ENCODE assay signal across 8 mouse cellular contexts in genomic region chr3:116252255-116253040, GRCm38 (mm10). TPM values are rescaled to one million over a fixed set of nuclear protein-coding genes. Genes with fewer than 3 reads are reported as not detected.
DNase-seq lines count a peak whose midpoint lies in the region; ATAC-seq and TF ChIP-seq lines count a peak whose summit lies in the region.

No protein-coding gene starts in this region.

- TF ChIP-seq EP300 in heart, adult 2 months (IDR thresholded peaks at IDR 0.05; ENCODE audit: insufficient read depth, low read depth, low read length): no peak

- H3K36me3 ChIP-seq in heart, adult 2 months (ENCODE audit: control insufficient read depth, insufficient read depth, low read length): no peaks in the 10 kb centered on the region
- no peaks in the 10 kb centered on the region for H3K36me3 ChIP-seq in forebrain, embryonic 14.5 days (ENCODE audit: control insufficient read depth, insufficient read depth, low read length)
- H3K36me3 ChIP-seq in hindbrain, embryonic 13.5 days: no peaks in the 10 kb centered on the region
- H3K36me3 ChIP-seq in liver, embryonic 11.5 days (ENCODE audit: control insufficient read depth, insufficient read depth, low read length): no peaks in the 10 kb centered on the region
- no peaks in the 10 kb centered on the region for H3K36me3 ChIP-seq in neural tube, embryonic 11.5 days (ENCODE audit: control insufficient read depth, insufficient read depth, low read length)

- ATAC-seq in forebrain, embryonic 14.5 days: peak; percentile 45
- ATAC-seq in hindbrain, embryonic 13.5 days (ENCODE audit: low FRiP score): peak; percentile 71
- ATAC-seq in liver, embryonic 11.5 days (replicated peaks; ENCODE audit: low FRiP score): peak; percentile 43
- ATAC-seq in neural tube, embryonic 11.5 days (ENCODE audit: insufficient read depth, low FRiP score, low TSS enrichment): peak; percentile 48
- ATAC-seq in inflammation-experienced regulatory T-cells, adult 6 months: no peak

- 0 out of 2 replicates have a peak, but pooled peaks cover 3% of the 10 kb centered on the region for H3K4me1 ChIP-seq in heart, adult 2 months (ENCODE audit: control insufficient read depth, insufficient read depth, low read length)
- peaks cover 8% of the 10 kb centered on the region; the same call in 1 of the 2 replicates for H3K4me1 ChIP-seq in forebrain, embryonic 14.5 days (ENCODE audit: control insufficient read depth, insufficient read depth, low read length)
- H3K4me1 ChIP-seq in hindbrain, embryonic 13.5 days (replicated peaks): peaks cover 28% of the 10 kb centered on the region
- peaks cover 10% of the 10 kb centered on the region; the same call in 1 of the 2 replicates for H3K4me1 ChIP-seq in liver, embryonic 11.5 days (replicated peaks; ENCODE audit: control insufficient read depth, insufficient read depth, low read length)
- peaks cover 8% of the 10 kb centered on the region for H3K4me1 ChIP-seq in neural tube, embryonic 11.5 days (ENCODE audit: control insufficient read depth, insufficient read depth, low read length)

- H3K79me2 ChIP-seq in heart, adult 2 months (replicated peaks; ENCODE audit: control insufficient read depth, insufficient read depth, low read length): no peaks in the 10 kb centered on the region

- H3K4me2 ChIP-seq in forebrain, embryonic 14.5 days (ENCODE audit: low read length): peak overlapping the region; percentile 100
- peak overlapping the region; percentile 99 for H3K4me2 ChIP-seq in hindbrain, embryonic 13.5 days
- H3K4me2 ChIP-seq in liver, embryonic 11.5 days: peak overlapping the region; percentile 85
- H3K4me2 ChIP-seq in neural tube, embryonic 11.5 days (ENCODE audit: low read depth): peak overlapping the region; percentile 98

- intact Hi-C loops in heart, adult 2 months (cut with DNase I): loop anchor here (5.0 kb wide), 1 partner anchor 170 kb away; no protein-coding TSS in a partner anchor

- peaks cover 16% of the 10 kb centered on the region for H3K27me3 ChIP-seq in heart, adult 2 months (ENCODE audit: control insufficient read depth, insufficient read depth, low read length)
- H3K27me3 ChIP-seq in forebrain, embryonic 14.5 days (replicated peaks; ENCODE audit: control insufficient read depth, insufficient read depth, low read length): peaks cover 26% of the 10 kb centered on the region
- H3K27me3 ChIP-seq in hindbrain, embryonic 13.5 days: peaks cover 51% of the 10 kb centered on the region
- peaks cover 51% of the 10 kb centered on the region for H3K27me3 ChIP-seq in liver, embryonic 11.5 days (replicated peaks; ENCODE audit: control insufficient read depth, insufficient read depth, low read length)
- H3K27me3 ChIP-seq in neural tube, embryonic 11.5 days (ENCODE audit: control insufficient read depth, insufficient read depth, low read length): peaks cover 28% of the 10 kb centered on the region

- H3K4me3 ChIP-seq in heart, adult 2 months: peak overlapping the region; percentile 57
- H3K4me3 ChIP-seq in forebrain, embryonic 14.5 days (ENCODE audit: low read depth, low read length): peak overlapping the region; percentile 57
- H3K4me3 ChIP-seq in hindbrain, embryonic 13.5 days: peak overlapping the region; percentile 63
- peak overlapping the region; percentile 51 for H3K4me3 ChIP-seq in liver, embryonic 11.5 days (ENCODE audit: low read depth, low read length)
- peak overlapping the region; percentile 53 for H3K4me3 ChIP-seq in neural tube, embryonic 11.5 days (ENCODE audit: low read depth, low read length)

- H3K27ac ChIP-seq in heart, adult 2 months: no peak overlapping the region
- peak overlapping the region; percentile 22; the same call in 1 of the 2 replicates for H3K27ac ChIP-seq in forebrain, embryonic 14.5 days (ENCODE audit: low read depth, low read length)
- peak overlapping the region; percentile 77 for H3K27ac ChIP-seq in hindbrain, embryonic 13.5 days
- no peak overlapping the region for H3K27ac ChIP-seq in liver, embryonic 11.5 days (ENCODE audit: low read depth, low read length)
- H3K27ac ChIP-seq in neural tube, embryonic 11.5 days (ENCODE audit: low read depth, low read length): no peak overlapping the region

- H3K9me3 ChIP-seq in forebrain, embryonic 14.5 days (replicated peaks; ENCODE audit: control insufficient read depth, low read length): no peaks in the 10 kb centered on the region
- H3K9me3 ChIP-seq in hindbrain, embryonic 13.5 days: no peaks in the 10 kb centered on the region
- H3K9me3 ChIP-seq in liver, embryonic 11.5 days (ENCODE audit: control insufficient read depth, low read length): no peaks in the 10 kb centered on the region
- H3K9me3 ChIP-seq in neural tube, embryonic 11.5 days (ENCODE audit: control insufficient read depth, low read length): no peaks in the 10 kb centered on the region

- WGBS in heart, adult 2 months: 1% methylated on average over 48 of the region's 48 CpGs
- under 1% methylated on average over 48 of the region's 48 CpGs for WGBS in forebrain, embryonic 14.5 days
- WGBS in hindbrain, embryonic 13.5 days: under 1% methylated on average over 48 of the region's 48 CpGs
- WGBS in liver, embryonic 11.5 days: 2% methylated on average over 48 of the region's 48 CpGs
- whole genome bisulfite sequencing in neural tube, embryonic 11.5 days: under 1% methylated on average over 48 of the region's 48 CpGs

- TF ChIP-seq CTCF in heart, adult 2 months (IDR thresholded peaks at IDR 0.05): peak; percentile 39

- peak overlapping the region; percentile 30 for H3K9ac ChIP-seq in heart, adult 2 months (ENCODE audit: low read depth, low read length)
- peak overlapping the region; percentile 66 for H3K9ac ChIP-seq in forebrain, embryonic 14.5 days (ENCODE audit: low read length)
- H3K9ac ChIP-seq in hindbrain, embryonic 13.5 days: peak overlapping the region; percentile 77
- no peak overlapping the region for H3K9ac ChIP-seq in liver, embryonic 11.5 days (ENCODE audit: low read depth, low read length)
- peak overlapping the region; percentile 53; the same call in 1 of the 2 replicates for H3K9ac ChIP-seq in neural tube, embryonic 11.5 days (ENCODE audit: low read length)

- DNase-seq in heart, adult 2 months: peak; percentile 8 to 39
- DNase-seq in heart, adult 8-10 months (ENCODE audit: low spot score): no peak
- peak; percentile 38 for DNase-seq in adrenal gland, postnatal 10 days
- DNase-seq in forebrain, embryonic 14.5 days (ENCODE audit: low spot score): peak; percentile 63
- DNase-seq in liver, embryonic 11.5 days (ENCODE audit: low spot score): peak; percentile 41
- peak; percentile 64 for DNase-seq in neural tube, embryonic 11.5 days (ENCODE audit: low spot score)

- TF ChIP-seq POLR2A in heart, adult 2 months (IDR thresholded peaks at IDR 0.05; ENCODE audit: insufficient read depth, low read depth, low read length): no peak

RNA-seq across cellular contexts. Expression of gene Gpr88, which starts 0.9 kb away (rescaled TPM):
- under 1 TPM in 1 of 2 experiments, not detected in 1; 0.08 TPM for total RNA-seq in heart, adult 2 months (2021)
- polyA plus RNA-seq in heart, adult 2 months (2012; rRNA removed): 0.15 and 0.23 TPM in 2 replicates
- total RNA-seq in heart, adult 8-10 months (2022): under 1 TPM; 0.14 to 0.30 (median 0.16) TPM
- total RNA-seq in adrenal gland, postnatal 10 days (2021): under 1 TPM; 0.55 to 0.75 TPM
- polyA plus RNA-seq in forebrain, embryonic 14.5 days (2014; fragmentation: Nextera tagmentation; extraction: Ambion mirVana): 5.2 and 9.6 TPM in 2 replicates
- polyA plus RNA-seq in hindbrain, embryonic 13.5 days (2015; fragmentation: Nextera tagmentation; extraction: Ambion mirVana): 3.2 and 4.5 TPM in 2 replicates
- 0.34 and 1.0 TPM in 2 replicates for polyA plus RNA-seq in liver, embryonic 11.5 days (2014; fragmentation: Nextera tagmentation; extraction: Ambion mirVana)
- 0.49 and 0.57 TPM in 2 replicates for polyA plus RNA-seq in neural tube, embryonic 11.5 days (2014; fragmentation: Nextera tagmentation; extraction: Ambion mirVana)
- not detected for polyA plus RNA-seq in inflammation-experienced regulatory T-cells, adult 6 months (2017; shearing (Covaris generic))

Comparison
In these comparisons a context has a peak if more than half of its experiments do, and no peak if none do; other contexts are left out.
1. H3K27ac ChIP-seq: peak in forebrain, embryonic 14.5 days (single experiment) and hindbrain, embryonic 13.5 days (single experiment); none in heart, adult 2 months (single experiment), liver, embryonic 11.5 days (single experiment) and neural tube, embryonic 11.5 days (single experiment).
2. Peak in every context shown above with its lines, with median percentiles within 50 percentile points of each other: H3K4me3 ChIP-seq and H3K4me2 ChIP-seq.